Mouse (Mus musculus) adrenal gland (tissue): ENCODE measurements at regions not wholly inside any gene's neighbourhood (a gene's known extent, or its start where the extent isn't known, plus 50 kb on each side); places are given as distances from the start of the nearest gene placed in this dataset.

ENCODE experiments used
- intact Hi-C: fragments of 180-260 bp; cut with DNase I; formaldehyde crosslinking; loops from one replicate; pipeline ENCODE4 v1.15.1; 2025

- intact Hi-C loops: no loop called here
These were observed 174.4 kb upstream of the Klf12 start for GRCm38 (mm10) chr14:100458727-100459447.

GRCm38 (mm10) chr14:100457870-100458726 lies 173.6 kb upstream of the Klf12 start:
- intact Hi-C loops: no loop called here

GRCm38 (mm10) chr14:100446130-100446529 lies 161.7 kb upstream of the Klf12 start:
- intact Hi-C loops: no loop called here

GRCm38 (mm10) chr14:100444848-100445247 lies 160.4 kb upstream of the Klf12 start:
- intact Hi-C loops: no loop called here

- intact Hi-C loops: no loop called here
These were observed 159.6 kb upstream of the Klf12 start for GRCm38 (mm10) chr14:100444099-100444498.

GRCm38 (mm10) chr14:100437552-100437951 lies 153.1 kb upstream of the Klf12 start:
- intact Hi-C loops: no loop called here

GRCm38 (mm10) chr14:100429662-100430061 lies 145.2 kb upstream of the Klf12 start:
- intact Hi-C loops: no loop called here

GRCm38 (mm10) chr14:100426399-100426798 lies 141.9 kb upstream of the Klf12 start:
- intact Hi-C loops: no loop called here

GRCm38 (mm10) chr14:100423790-100424189 lies 139.3 kb upstream of the Klf12 start:
- intact Hi-C loops: no loop called here

- intact Hi-C loops: no loop called here
These were observed 137.2 kb upstream of the Klf12 start for GRCm38 (mm10) chr14:100421666-100422065.

- intact Hi-C loops: no loop called here
These were observed 130.6 kb upstream of the Klf12 start for GRCm38 (mm10) chr14:100415099-100415498.

GRCm38 (mm10) chr14:100412211-100412610 lies 127.7 kb upstream of the Klf12 start:
- intact Hi-C loops: no loop called here

- intact Hi-C loops: no loop called here
These were observed 112.7 kb upstream of the Klf12 start for GRCm38 (mm10) chr14:100397191-100397590.

GRCm38 (mm10) chr14:100375218-100375983 lies 90.9 kb upstream of the Klf12 start:
- intact Hi-C loops: no loop called here

- intact Hi-C loops: no loop called here
These were observed 90.2 kb upstream of the Klf12 start for GRCm38 (mm10) chr14:100374494-100375217.

GRCm38 (mm10) chr14:100366234-100366864 lies 81.9 kb upstream of the Klf12 start:
- intact Hi-C loops: no loop called here

GRCm38 (mm10) chr14:100362786-100363185 lies 78.3 kb upstream of the Klf12 start:
- intact Hi-C loops: no loop called here

GRCm38 (mm10) chr14:100361346-100362029 lies 77.0 kb upstream of the Klf12 start:
- intact Hi-C loops: no loop called here

GRCm38 (mm10) chr14:100359881-100360280 lies 75.4 kb upstream of the Klf12 start:
- intact Hi-C loops: loop anchor here (10.0 kb wide), 1 partner anchor 255 kb away; no protein-coding TSS in a partner anchor

- intact Hi-C loops: loop anchor here (10.0 kb wide), 1 partner anchor 258 kb away; no protein-coding TSS in a partner anchor
These were observed 72.7 kb upstream of the Klf12 start for GRCm38 (mm10) chr14:100357131-100357530.
